Mouse (Mus musculus) lung, embryonic 14.5 days (tissue): ENCODE results near the gene Sv2b. TPM values are rescaled to one million over a fixed set of nuclear protein-coding genes. Genes with fewer than 3 reads are reported as not detected.

Experiments
- ATAC-seq: fragments of 200-750 bp; cut with Nextera tagmentation; 2 replicates; pipeline ENCODE4 v1.8.0; 2017; ENCODE audit warnings: mild to moderate bottlenecking, moderate TSS enrichment, moderate library complexity; ENCODE audit not compliant: insufficient read depth
- DNase-seq: peaks from one replicate; pipeline ENCODE4 v3.0.0-alpha.2; 2015
- H3K27ac ChIP-seq: fragments of 300-500 bp; sonication (generic); 2 replicates; pipeline ENCODE4 v1.5.1; 2014; ENCODE audit warnings: low read depth, mild to moderate bottlenecking, moderate library complexity
- H3K27me3 ChIP-seq: fragments of 300-500 bp; sonication (generic); 2 replicates; pipeline ENCODE4 v1.6.1; 2014; ENCODE audit warnings: low read length, control low read depth; ENCODE audit not compliant: insufficient read depth
- H3K36me3 ChIP-seq: fragments of 300-500 bp; sonication (generic); 2 replicates; pipeline ENCODE4 v1.6.1; 2014; ENCODE audit warnings: control low read depth; ENCODE audit not compliant: insufficient read depth
- H3K4me1 ChIP-seq: fragments of 300-500 bp; sonication (generic); 2 replicates; pipeline ENCODE4 v1.6.1; 2014; ENCODE audit warnings: antibody characterized with exemption, control low read depth; ENCODE audit not compliant: insufficient read depth
- H3K4me2 ChIP-seq: fragments of 300-500 bp; sonication (generic); 2 replicates; pipeline ENCODE4 v1.6.1; 2014; ENCODE audit warnings: mild to moderate bottlenecking
- H3K4me3 ChIP-seq: fragments of 300-500 bp; sonication (generic); 2 replicates; pipeline ENCODE4 v1.5.1; 2014; ENCODE audit warnings: low read depth, low read length
- H3K9ac ChIP-seq: fragments of 300-500 bp; sonication (generic); 2 replicates; pipeline ENCODE4 v1.6.1; 2014
- H3K9me3 ChIP-seq: fragments of 300-500 bp; sonication (generic); 2 replicates; pipeline ENCODE4 v1.6.1; 2016; ENCODE audit warnings: low read depth, low read length, control low read depth
- CTCF ChIP-seq: IDR thresholded peaks from 2 replicates; pipeline ENCODE4 v1.5.1; 2016; ENCODE audit warnings: antibody characterized with exemption, low read depth
- WGBS: fragments of 180-500 bp; shearing (Covaris S2); extraction: QIAGEN DNeasy Blood & Tissue Kit; methylation state at CpG from one replicate; pipeline ENCODE4 v1.1.7; 2014; 5-methylcytosine and 5-hydroxymethylcytosine counted together
- polyA plus RNA-seq: library from polyadenylated mRNA; unstranded; fragments of >200 nt; fragmentation: Nextera tagmentation; extraction: Ambion mirVana; gene quantifications from 2 replicates; pipeline ENCODE4 v1.2.1, GENCODE M21; 2014

The Sv2b gene
- polyA plus RNA-seq, 1 experiment from 2014 or later = 0.95 TPM

- 0 out of 2 replicates have a peak overlapping the region, but pooled peaks have one; percentile 39 for H3K4me3 ChIP-seq
- 41% methylated on average over 8 of the region's 8 CpGs for WGBS
- ATAC-seq (no peak), DNase-seq (no peak)
- H3K36me3 ChIP-seq = no peaks in the 10 kb centered on the region
- no peaks in the 10 kb centered on the region for H3K9me3 ChIP-seq
- H3K27me3 ChIP-seq = peaks cover 27% of the 10 kb centered on the region
- peak overlapping the region; percentile 85 for H3K4me2 ChIP-seq
- H3K9ac ChIP-seq = no peak overlapping the region
- no peak for TF ChIP-seq CTCF
- H3K4me1 ChIP-seq = no peaks in the 10 kb centered on the region
- no peak overlapping the region for H3K27ac ChIP-seq
Measured at GRCm38 (mm10) chr7:75307570-75308087, 1.4 kb downstream of the Sv2b start.

GRCm38 (mm10) chr7:75305901-75306465 lies 3.1 kb downstream of the Sv2b start:
- DNase-seq (peak; percentile 57), ATAC-seq (no peak)
- 41% methylated on average over 9 of the region's 9 CpGs for WGBS
- no peaks in the 10 kb centered on the region for H3K9me3 ChIP-seq
- no peaks in the 10 kb centered on the region for H3K36me3 ChIP-seq
- peaks cover 27% of the 10 kb centered on the region for H3K27me3 ChIP-seq
- H3K4me1 ChIP-seq = no peaks in the 10 kb centered on the region
- no peak for TF ChIP-seq CTCF
- no peak overlapping the region for H3K4me2 ChIP-seq
- H3K4me3 ChIP-seq = no peak overlapping the region
- H3K27ac ChIP-seq = no peak overlapping the region
- no peak overlapping the region for H3K9ac ChIP-seq

- ATAC-seq (no peak), DNase-seq (no peak)
- whole genome bisulfite sequencing = 78% methylated on average over 6 of the region's 6 CpGs
Measured at GRCm38 (mm10) chr7:75302523-75303215, 6.4 kb downstream of the Sv2b start.

DNA sequence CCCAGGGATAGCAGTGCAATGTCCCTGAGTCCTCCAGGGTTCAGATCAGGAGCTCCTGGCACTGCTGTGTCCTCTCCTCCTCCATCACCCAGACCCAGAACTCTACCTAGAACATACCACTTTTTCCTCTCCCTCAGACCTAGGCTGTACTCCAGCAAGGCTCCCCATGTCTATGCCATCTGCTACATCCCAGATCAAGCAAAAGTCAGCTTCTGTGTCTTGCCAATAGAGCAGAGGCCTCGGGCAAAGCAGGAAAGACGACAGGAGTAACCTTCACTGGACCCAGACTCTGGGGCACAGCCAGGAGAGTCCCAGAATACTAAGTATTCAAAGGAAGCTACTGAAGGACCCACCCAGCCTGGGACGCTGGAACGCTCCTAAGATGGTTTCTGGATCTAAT lies 9.8 kb downstream of the Sv2b start:
- H3K27me3 ChIP-seq = no peaks in the 10 kb centered on the region
- no peak overlapping the region for H3K9ac ChIP-seq
- no peaks in the 10 kb centered on the region for H3K36me3 ChIP-seq
- 83% methylated on average over 4 of the region's 4 CpGs for WGBS
- H3K4me2 ChIP-seq = no peak overlapping the region
- ATAC-seq = no peak
- H3K4me1 ChIP-seq = no peaks in the 10 kb centered on the region
- H3K9me3 ChIP-seq = no peaks in the 10 kb centered on the region
- TF ChIP-seq CTCF = no peak
- no peak overlapping the region for H3K4me3 ChIP-seq
- no peak overlapping the region for H3K27ac ChIP-seq
- DNase-seq = no peak

More at GRCm38 (mm10) chr7:75302523-75303215, 6.4 kb downstream of the Sv2b start:
- Histone ChIP-seq H3K27ac (no peak overlapping the region), H3K27me3 (peaks cover 6% of the 10 kb centered on the region), H3K9ac (no peak overlapping the region), H3K4me2 (no peak overlapping the region), H3K4me3 (no peak overlapping the region), H3K9me3 (no peaks in the 10 kb centered on the region), H3K36me3 (no peaks in the 10 kb centered on the region), H3K4me1 (no peaks in the 10 kb centered on the region)
- no peak for TF ChIP-seq CTCF

GRCm38 (mm10) chr7:75296688-75297119 lies 12.4 kb downstream of the Sv2b start:
- Histone ChIP-seq H3K9me3 (no peaks in the 10 kb centered on the region), H3K27me3 (no peaks in the 10 kb centered on the region), H3K4me1 (no peaks in the 10 kb centered on the region), H3K4me2 (no peak overlapping the region), H3K4me3 (no peak overlapping the region), H3K9ac (no peak overlapping the region), H3K27ac (no peak overlapping the region), H3K36me3 (no peaks in the 10 kb centered on the region)
- 44% methylated on average over 6 of the region's 6 CpGs for WGBS
- ATAC-seq (no peak), DNase-seq (no peak)
- no peak for TF ChIP-seq CTCF

GRCm38 (mm10) chr7:75295228-75295865 lies 13.7 kb downstream of the Sv2b start:
- 59% methylated on average over 5 of the region's 5 CpGs for WGBS
- Histone ChIP-seq H3K27me3 (no peaks in the 10 kb centered on the region), H3K4me3 (no peak overlapping the region), H3K36me3 (no peaks in the 10 kb centered on the region), H3K9me3 (no peaks in the 10 kb centered on the region), H3K9ac (no peak overlapping the region), H3K4me1 (no peaks in the 10 kb centered on the region), H3K27ac (no peak overlapping the region), H3K4me2 (no peak overlapping the region)
- DNase-seq (no peak), ATAC-seq (no peak)
- no peak for TF ChIP-seq CTCF

GRCm38 (mm10) chr7:75292246-75292645 lies 16.8 kb downstream of the Sv2b start:
- no peaks in the 10 kb centered on the region for H3K9me3 ChIP-seq
- 45% methylated on average over 3 of the region's 3 CpGs for WGBS
- H3K9ac ChIP-seq = no peak overlapping the region
- H3K4me2 ChIP-seq = no peak overlapping the region
- no peaks in the 10 kb centered on the region for H3K27me3 ChIP-seq
- H3K4me1 ChIP-seq = no peaks in the 10 kb centered on the region
- ATAC-seq (no peak), DNase-seq (no peak)
- TF ChIP-seq CTCF = no peak
- no peak overlapping the region for H3K27ac ChIP-seq
- H3K4me3 ChIP-seq = no peak overlapping the region
- no peaks in the 10 kb centered on the region for H3K36me3 ChIP-seq
